Mouse (Mus musculus): ENCODE measurements around the gene Dmrtc1c1.
"Not testable (repeated sequence)": the region's sequence is repeated elsewhere in the genome, so short reads cannot be mapped to it uniquely, and the experiment has no call there.

Dmrtc1c1 gene

DNA sequence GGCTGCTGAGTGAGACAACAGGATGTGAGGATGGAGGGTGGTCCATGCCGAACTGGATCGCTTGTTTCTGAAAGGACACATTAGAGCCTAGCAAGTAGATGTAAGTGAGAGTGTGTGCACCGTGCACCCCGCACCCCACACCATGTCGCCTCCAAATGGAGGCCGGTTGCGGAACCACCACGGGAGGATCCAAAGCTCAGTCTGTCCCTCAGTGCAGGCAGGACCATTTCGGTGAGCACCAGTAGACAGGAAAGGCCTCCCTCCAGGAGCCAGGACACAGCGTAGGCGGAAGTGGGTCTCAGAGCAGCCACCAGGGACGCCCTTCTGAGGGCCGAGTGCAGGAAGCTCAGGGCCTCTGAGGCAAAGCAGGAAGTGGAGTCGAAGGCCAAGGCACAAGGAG lies at the start of gene Dmrtc1c1:
TSS of gene Dmrtc1c1 (plus strand) at position 301 of the 400 bp plus-strand sequence.
- in situ Hi-C loops (cut with MboI, MseI): not testable (repeated sequence)

DNA sequence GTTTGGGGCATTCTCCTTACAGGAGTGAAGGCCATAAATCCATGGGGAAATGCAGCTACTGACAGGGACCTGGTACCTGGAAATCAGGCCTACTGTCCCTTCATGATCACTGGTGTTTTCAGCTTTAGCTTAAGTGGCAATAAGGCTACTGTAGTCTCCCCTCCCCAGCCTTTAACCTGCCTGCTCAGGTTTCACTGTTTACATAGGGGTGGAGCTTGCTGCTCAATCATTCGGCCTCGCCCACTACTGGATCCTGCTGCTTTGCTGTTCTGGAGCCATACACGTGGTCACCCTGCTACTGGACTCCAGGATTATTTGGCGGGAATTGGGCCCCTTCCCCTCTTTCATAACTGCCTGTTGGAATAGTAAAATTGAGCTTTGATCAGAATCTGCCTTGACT lies 36.9 kb upstream of the Dmrtc1c1 start:
- in situ Hi-C loops (cut with MboI, MseI): no loop called here

- in situ Hi-C loops (cut with MboI, MseI): no loop called here
Measured at GRCm38 (mm10) chrX:102812311-102812710, 9.5 kb downstream of the Dmrtc1c1 start.

DNA sequence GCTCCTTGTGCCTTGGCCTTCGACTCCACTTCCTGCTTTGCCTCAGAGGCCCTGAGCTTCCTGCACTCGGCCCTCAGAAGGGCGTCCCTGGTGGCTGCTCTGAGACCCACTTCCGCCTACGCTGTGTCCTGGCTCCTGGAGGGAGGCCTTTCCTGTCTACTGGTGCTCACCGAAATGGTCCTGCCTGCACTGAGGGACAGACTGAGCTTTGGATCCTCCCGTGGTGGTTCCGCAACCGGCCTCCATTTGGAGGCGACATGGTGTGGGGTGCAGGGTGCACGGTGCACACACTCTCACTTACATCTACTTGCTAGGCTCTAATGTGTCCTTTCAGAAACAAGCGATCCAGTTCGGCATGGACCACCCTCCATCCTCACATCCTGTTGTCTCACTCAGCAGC lies 51.8 kb downstream of the Dmrtc1c1 start, which contains the start of gene Dmrtc1c2:
TSS of gene Dmrtc1c2 (minus strand) at position 101 of the 400 bp plus-strand sequence.
- in situ Hi-C loops (cut with MboI, MseI): not testable (repeated sequence)

Measured in T-helper 2 cell (primary cell).